Mouse (Mus musculus): ENCODE results near the gene Pheta1. TPM values are rescaled to one million over a fixed set of nuclear protein-coding genes. Genes with fewer than 3 reads are reported as not detected.

The Pheta1 gene
- polyA plus RNA-seq, 1 experiment, result 9.9 TPM

DNA sequence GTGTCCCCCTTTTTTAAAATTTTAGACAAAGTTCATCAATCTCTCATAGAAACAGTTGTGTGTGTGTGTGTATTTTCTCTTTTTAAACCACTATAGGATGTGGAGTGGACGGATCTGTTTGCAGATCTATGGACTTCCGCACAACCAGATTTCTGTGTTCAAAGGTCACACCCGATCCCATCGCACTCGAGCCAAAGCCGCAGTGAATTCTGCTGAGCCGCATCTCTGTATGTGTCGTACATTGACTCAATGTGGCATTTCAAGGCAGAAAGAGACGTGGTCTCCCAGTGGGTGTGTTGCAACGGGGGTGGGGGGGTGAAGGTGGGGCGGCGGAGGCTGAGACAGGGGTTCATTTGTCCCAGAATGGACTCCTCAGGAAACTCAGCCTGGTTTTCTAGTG is 9.6 kb downstream of the Pheta1 start:
- Histone ChIP-seq H3K27ac (ENCODE audit: control insufficient read depth, insufficient read depth, low read depth, low read length) (no peak overlapping the region), H3K4me1 (ENCODE audit: control insufficient read depth, insufficient read depth, low read length) (peaks cover 5% of the 10 kb centered on the region), H3K27me3 (ENCODE audit: control insufficient read depth, insufficient read depth, low read length) (no peaks in the 10 kb centered on the region), H3K36me3 (ENCODE audit: control insufficient read depth, insufficient read depth, low read length) (no peaks in the 10 kb centered on the region), H3K4me3 (ENCODE audit: control insufficient read depth, low read depth, low read length) (no peak overlapping the region)
- no peak for TF ChIP-seq POLR2A (IDR thresholded peaks at IDR 0.05; ENCODE audit: control insufficient read depth, low read depth, low read length)
- TF ChIP-seq CTCF (IDR thresholded peaks at IDR 0.05; ENCODE audit: control insufficient read depth, insufficient read depth, insufficient replicate concordance, low read depth, low read length), result no peak

- no peak for TF ChIP-seq POLR2A (IDR thresholded peaks at IDR 0.05; ENCODE audit: control insufficient read depth, low read depth, low read length)
- TF ChIP-seq CTCF (IDR thresholded peaks at IDR 0.05; ENCODE audit: control insufficient read depth, insufficient read depth, insufficient replicate concordance, low read depth, low read length), result no peak
- Histone ChIP-seq H3K27me3 (ENCODE audit: control insufficient read depth, insufficient read depth, low read length) (no peaks in the 10 kb centered on the region), H3K36me3 (ENCODE audit: control insufficient read depth, insufficient read depth, low read length) (no peaks in the 10 kb centered on the region), H3K4me3 (ENCODE audit: control insufficient read depth, low read depth, low read length) (no peak overlapping the region), H3K4me1 (ENCODE audit: control insufficient read depth, insufficient read depth, low read length) (peaks cover 7% of the 10 kb centered on the region), H3K27ac (ENCODE audit: control insufficient read depth, insufficient read depth, low read depth, low read length) (no peak overlapping the region)
These were observed 13.2 kb downstream of the Pheta1 start for GRCm38 (mm10) chr5:121861964-121862363.

DNA sequence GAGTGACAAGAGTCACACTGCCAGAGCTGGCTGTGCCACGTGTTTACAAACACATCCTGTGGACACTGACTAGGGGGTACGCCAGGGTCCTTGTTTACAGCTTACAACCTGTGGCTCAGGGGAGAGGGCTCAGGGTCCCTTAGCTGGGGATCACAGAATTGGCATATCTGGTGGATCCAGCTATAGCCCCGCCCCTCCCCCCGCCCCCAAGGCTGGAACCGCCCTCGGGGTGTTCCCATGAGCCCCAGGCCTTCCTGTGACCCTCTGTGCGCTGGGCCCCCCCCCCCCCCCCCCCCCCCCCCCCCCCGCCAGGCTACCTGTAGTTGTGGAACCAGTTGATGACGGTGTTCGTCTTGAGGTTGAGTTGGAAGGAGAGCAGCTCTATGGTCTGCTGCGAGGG is 15.5 kb downstream of the Pheta1 start:
- H3K27me3 ChIP-seq (ENCODE audit: control insufficient read depth, insufficient read depth, low read length), result no peaks in the 10 kb centered on the region
- no peaks in the 10 kb centered on the region for H3K36me3 ChIP-seq (ENCODE audit: control insufficient read depth, insufficient read depth, low read length)
- no peak overlapping the region for H3K27ac ChIP-seq (ENCODE audit: control insufficient read depth, insufficient read depth, low read depth, low read length)
- H3K4me1 ChIP-seq (ENCODE audit: control insufficient read depth, insufficient read depth, low read length), result peaks cover 4% of the 10 kb centered on the region
- TF ChIP-seq POLR2A (IDR thresholded peaks at IDR 0.05; ENCODE audit: control insufficient read depth, low read depth, low read length), result no peak
- TF ChIP-seq CTCF (IDR thresholded peaks at IDR 0.05; ENCODE audit: control insufficient read depth, insufficient read depth, insufficient replicate concordance, low read depth, low read length), result no peak
- no peak overlapping the region for H3K4me3 ChIP-seq (ENCODE audit: control insufficient read depth, low read depth, low read length)

- no peak for TF ChIP-seq CTCF (IDR thresholded peaks at IDR 0.05; ENCODE audit: control insufficient read depth, insufficient read depth, insufficient replicate concordance, low read depth, low read length)
- TF ChIP-seq POLR2A (IDR thresholded peaks at IDR 0.05; ENCODE audit: control insufficient read depth, low read depth, low read length), result no peak
- Histone ChIP-seq H3K4me3 (ENCODE audit: control insufficient read depth, low read depth, low read length) (no peak overlapping the region), H3K4me1 (ENCODE audit: control insufficient read depth, insufficient read depth, low read length) (peaks cover 2% of the 10 kb centered on the region), H3K27me3 (ENCODE audit: control insufficient read depth, insufficient read depth, low read length) (no peaks in the 10 kb centered on the region), H3K36me3 (ENCODE audit: control insufficient read depth, insufficient read depth, low read length) (no peaks in the 10 kb centered on the region), H3K27ac (ENCODE audit: control insufficient read depth, insufficient read depth, low read depth, low read length) (no peak overlapping the region)
These were observed 19.2 kb downstream of the Pheta1 start for GRCm38 (mm10) chr5:121867963-121868362.

- H3K27ac ChIP-seq (ENCODE audit: control insufficient read depth, insufficient read depth, low read depth, low read length), result no peak overlapping the region
- TF ChIP-seq POLR2A (IDR thresholded peaks at IDR 0.05; ENCODE audit: control insufficient read depth, low read depth, low read length), result no peak
- no peaks in the 10 kb centered on the region for H3K27me3 ChIP-seq (ENCODE audit: control insufficient read depth, insufficient read depth, low read length)
- no peaks in the 10 kb centered on the region for H3K4me1 ChIP-seq (ENCODE audit: control insufficient read depth, insufficient read depth, low read length)
- H3K36me3 ChIP-seq (ENCODE audit: control insufficient read depth, insufficient read depth, low read length), result no peaks in the 10 kb centered on the region
- H3K4me3 ChIP-seq (ENCODE audit: control insufficient read depth, low read depth, low read length), result no peak overlapping the region
These were observed 22.0 kb downstream of the Pheta1 start for GRCm38 (mm10) chr5:121870832-121871231.

DNA sequence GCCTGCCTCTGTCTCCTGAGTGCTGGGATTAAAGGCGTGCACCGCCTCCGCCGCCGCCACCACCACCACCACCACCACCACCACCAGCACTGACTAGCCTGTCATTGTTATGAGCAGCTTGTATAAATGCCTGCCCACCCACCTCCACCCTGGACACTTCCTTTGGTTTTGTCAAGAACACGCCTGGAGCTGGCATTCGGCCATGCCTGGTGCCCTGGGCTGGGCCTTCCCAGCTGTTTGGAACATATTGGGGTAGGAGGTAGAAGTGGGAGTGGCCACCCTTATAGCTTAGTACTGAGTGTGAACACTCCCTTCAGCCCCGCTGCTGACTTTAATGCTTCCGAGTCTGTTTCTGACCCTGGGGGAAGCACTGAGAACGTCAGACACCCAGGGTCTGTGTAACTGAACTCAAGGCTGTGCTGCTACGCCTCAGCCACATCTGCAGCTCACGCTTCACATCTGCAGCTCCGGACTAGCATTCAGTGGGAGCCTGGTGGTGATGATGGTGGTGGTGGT is 22.8 kb downstream of the Pheta1 start:
- Histone ChIP-seq H3K36me3 (ENCODE audit: control insufficient read depth, insufficient read depth, low read length) (no peaks in the 10 kb centered on the region), H3K4me1 (ENCODE audit: control insufficient read depth, insufficient read depth, low read length) (no peaks in the 10 kb centered on the region), H3K27ac (ENCODE audit: control insufficient read depth, insufficient read depth, low read depth, low read length) (no peak overlapping the region), H3K27me3 (ENCODE audit: control insufficient read depth, insufficient read depth, low read length) (no peaks in the 10 kb centered on the region), H3K4me3 (ENCODE audit: control insufficient read depth, low read depth, low read length) (no peak overlapping the region)
- TF ChIP-seq CTCF (IDR thresholded peaks at IDR 0.05; ENCODE audit: control insufficient read depth, insufficient read depth, insufficient replicate concordance, low read depth, low read length) (no peak), POLR2A (IDR thresholded peaks at IDR 0.05; ENCODE audit: control insufficient read depth, low read depth, low read length) (no peak)

DNA sequence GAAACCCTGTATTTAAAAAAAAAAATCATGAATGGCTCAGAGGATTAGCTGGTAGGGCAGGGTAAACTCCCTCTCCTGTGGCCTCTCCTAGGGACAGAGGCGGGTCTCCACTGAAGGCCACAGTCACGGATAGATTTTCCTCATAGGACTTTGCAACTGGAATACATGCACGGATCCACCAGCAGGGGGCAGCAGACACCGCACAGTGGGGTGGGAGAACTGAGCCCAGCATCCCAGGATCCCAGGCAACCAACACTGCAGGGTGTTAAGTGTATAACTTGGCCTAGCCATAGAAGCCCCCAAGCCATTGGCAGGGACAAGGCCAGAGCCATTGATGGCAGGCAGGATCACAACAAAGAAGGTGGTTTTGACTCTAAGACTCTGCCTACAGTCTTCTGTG is 23.4 kb downstream of the Pheta1 start:
- no peaks in the 10 kb centered on the region for H3K36me3 ChIP-seq (ENCODE audit: control insufficient read depth, insufficient read depth, low read length)
- no peaks in the 10 kb centered on the region for H3K4me1 ChIP-seq (ENCODE audit: control insufficient read depth, insufficient read depth, low read length)
- TF ChIP-seq POLR2A (IDR thresholded peaks at IDR 0.05; ENCODE audit: control insufficient read depth, low read depth, low read length) (no peak), CTCF (IDR thresholded peaks at IDR 0.05; ENCODE audit: control insufficient read depth, insufficient read depth, insufficient replicate concordance, low read depth, low read length) (peak; percentile 95)
- no peak overlapping the region for H3K4me3 ChIP-seq (ENCODE audit: control insufficient read depth, low read depth, low read length)
- no peaks in the 10 kb centered on the region for H3K27me3 ChIP-seq (ENCODE audit: control insufficient read depth, insufficient read depth, low read length)
- H3K27ac ChIP-seq (ENCODE audit: control insufficient read depth, insufficient read depth, low read depth, low read length), result no peak overlapping the region

GRCm38 (mm10) chr5:121875041-121875440 is 26.3 kb downstream of the Pheta1 start:
- Histone ChIP-seq H3K27me3 (ENCODE audit: control insufficient read depth, insufficient read depth, low read length) (no peaks in the 10 kb centered on the region), H3K4me1 (ENCODE audit: control insufficient read depth, insufficient read depth, low read length) (no peaks in the 10 kb centered on the region), H3K27ac (ENCODE audit: control insufficient read depth, insufficient read depth, low read depth, low read length) (no peak overlapping the region), H3K4me3 (ENCODE audit: control insufficient read depth, low read depth, low read length) (no peak overlapping the region), H3K36me3 (ENCODE audit: control insufficient read depth, insufficient read depth, low read length) (no peaks in the 10 kb centered on the region)
- no peak for TF ChIP-seq CTCF (IDR thresholded peaks at IDR 0.05; ENCODE audit: control insufficient read depth, insufficient read depth, insufficient replicate concordance, low read depth, low read length)
- TF ChIP-seq POLR2A (IDR thresholded peaks at IDR 0.05; ENCODE audit: control insufficient read depth, low read depth, low read length), result no peak
